Mouse (Mus musculus) olfactory bulb, adult 2 months (tissue): ENCODE measurements around the gene Cers4.

Experiments used
- CTCF ChIP-seq: fragments of 200-500 bp; IDR thresholded peaks from 2 replicates; pipeline ENCODE4 v1.5.1; 2012; ENCODE audit warnings: low read depth, mild to moderate bottlenecking, low read length, moderate library complexity; ENCODE audit not compliant: insufficient read depth
- POLR2A ChIP-seq: fragments of 200-500 bp; IDR thresholded peaks from 2 replicates; pipeline ENCODE4 v1.6.1; 2012; ENCODE audit warnings: mild to moderate bottlenecking, low read depth, low read length, moderate library complexity; ENCODE audit not compliant: insufficient read depth

GRCm38 (mm10) chr8:4482501-4482900 is 10.3 kb upstream of the Cers4 start:
- TF ChIP-seq CTCF: no peak
- TF ChIP-seq POLR2A: no peak
